Mouse (Mus musculus): ENCODE measurements at regions not wholly inside any gene's neighbourhood (a gene's known extent, or its start where the extent isn't known, plus 50 kb on each side); places are given as distances from the start of the nearest gene placed in this dataset.
A peak's percentile ranks its signal among the peaks of the same experiment; 100 is the strongest.
"Not testable (repeated sequence)": the region's sequence is repeated elsewhere in the genome, so short reads cannot be mapped to it uniquely, and the experiment has no call there.

DNA sequence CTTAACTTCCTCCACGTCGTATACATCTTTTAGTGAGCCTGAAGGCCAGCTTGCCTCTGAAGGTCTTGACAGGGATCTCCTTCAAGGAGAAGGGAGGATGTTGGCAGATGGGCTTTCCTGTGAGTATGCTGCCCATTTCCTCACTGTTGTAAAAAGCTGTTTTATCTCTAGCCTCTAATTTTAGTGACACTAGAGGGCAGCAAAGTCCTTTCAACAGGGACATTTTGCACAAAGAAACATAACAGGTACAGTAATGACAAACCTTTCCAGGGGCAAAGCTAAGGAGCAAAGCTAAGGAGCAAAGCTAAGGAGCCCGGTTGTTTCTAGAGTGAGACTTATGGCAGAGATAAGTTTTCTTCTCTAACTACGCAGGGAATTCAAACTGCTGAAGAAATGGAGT lies 59.0 kb upstream of the Kbtbd8 start:
- DNase-seq (ENCODE audit: low spot score): peak; percentile 82

DNA sequence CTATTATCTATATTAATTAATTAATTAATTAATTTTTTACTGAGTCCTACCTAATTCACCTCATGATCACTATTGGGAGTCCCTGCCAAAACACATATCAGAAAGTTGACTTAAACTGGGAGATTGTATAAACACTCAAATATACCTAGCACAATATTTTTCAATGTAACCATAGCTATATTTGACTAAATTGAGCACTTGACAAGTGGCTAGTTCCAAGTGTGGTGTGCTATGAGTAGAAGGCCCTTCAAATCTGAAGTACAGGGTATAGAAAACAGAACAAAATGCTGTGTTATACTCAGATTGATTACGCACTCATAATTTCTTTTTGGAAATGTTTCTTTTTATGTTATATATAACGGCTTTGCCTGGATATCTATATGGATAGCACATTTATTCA lies 60.8 kb upstream of the Kbtbd8 start:
- no peak for DNase-seq (ENCODE audit: low spot score)

DNA sequence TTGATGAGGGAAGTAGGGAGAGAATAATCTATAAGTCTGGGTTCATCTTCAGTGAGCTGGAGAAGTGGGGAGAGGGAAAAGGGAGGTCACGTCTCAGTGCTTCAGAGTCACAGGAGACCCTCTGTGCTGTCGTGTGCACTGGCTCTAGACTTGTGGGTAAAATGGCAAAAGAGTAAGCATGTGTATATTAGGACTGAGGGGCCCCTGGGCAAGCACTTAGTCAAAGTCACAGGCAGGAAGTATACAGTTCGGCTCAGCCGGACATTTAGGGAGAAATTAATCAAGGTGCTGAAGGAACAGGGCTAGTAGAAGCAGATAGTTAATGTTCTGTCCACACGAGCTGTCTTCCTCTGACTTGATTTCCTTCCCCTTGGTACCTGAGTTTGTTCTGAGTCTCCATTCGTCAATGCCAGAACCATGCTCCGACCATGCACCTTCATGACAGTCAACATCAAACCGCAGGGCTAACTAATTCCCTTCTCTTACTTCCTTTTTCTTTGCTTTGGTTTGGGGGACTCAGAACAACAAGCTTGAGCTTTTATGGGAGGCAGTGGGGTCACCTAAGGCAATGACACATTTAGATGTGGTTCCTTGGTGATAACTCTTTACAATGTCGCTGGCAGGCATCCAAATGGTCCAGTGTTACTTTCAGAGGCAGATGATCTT lies 63.2 kb upstream of the Kbtbd8 start:
- DNase-seq (ENCODE audit: low spot score): no peak

DNA sequence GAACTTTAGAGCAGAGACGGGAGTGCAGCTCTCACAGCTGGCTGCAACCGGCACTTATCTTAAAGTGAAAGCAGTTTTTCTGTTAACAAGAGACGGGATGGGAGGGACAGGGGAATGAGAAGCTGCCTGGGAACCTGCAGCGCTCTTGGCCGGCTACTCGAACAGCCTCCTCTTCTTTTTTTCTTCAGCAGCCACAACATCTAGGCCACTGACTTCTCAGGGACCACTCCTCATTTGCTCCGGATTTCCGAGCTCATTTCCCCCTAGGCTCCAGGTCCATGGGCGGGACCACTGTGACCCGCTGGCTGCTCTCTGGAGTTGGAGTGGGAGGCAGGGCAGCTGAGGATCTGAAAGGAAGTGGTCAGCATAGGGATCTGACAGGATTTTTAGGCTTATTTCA lies 75.7 kb upstream of the Kbtbd8 start:
- DNase-seq (ENCODE audit: low spot score): not testable (repeated sequence)

DNA sequence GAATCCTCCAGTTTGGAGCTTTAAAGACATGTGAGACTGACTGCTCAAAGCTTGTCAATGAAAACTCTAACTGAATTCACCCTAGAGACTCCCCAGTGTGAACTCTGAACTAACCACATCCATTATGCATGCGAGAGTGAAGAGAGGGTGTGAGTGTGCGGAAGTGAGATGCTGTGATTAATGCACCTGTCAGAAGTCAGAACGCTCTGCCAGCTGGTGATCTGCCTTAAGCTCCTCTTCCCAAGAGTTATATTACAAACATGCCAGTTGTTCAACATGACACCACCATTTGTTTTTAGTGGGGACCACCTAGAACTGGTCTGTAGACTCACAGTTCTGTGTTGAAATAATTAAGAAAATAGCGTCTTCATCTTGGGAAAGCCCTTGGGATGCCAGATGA lies 92.8 kb upstream of the Kbtbd8 start:
- DNase-seq (ENCODE audit: low spot score): peak; percentile 30

DNA sequence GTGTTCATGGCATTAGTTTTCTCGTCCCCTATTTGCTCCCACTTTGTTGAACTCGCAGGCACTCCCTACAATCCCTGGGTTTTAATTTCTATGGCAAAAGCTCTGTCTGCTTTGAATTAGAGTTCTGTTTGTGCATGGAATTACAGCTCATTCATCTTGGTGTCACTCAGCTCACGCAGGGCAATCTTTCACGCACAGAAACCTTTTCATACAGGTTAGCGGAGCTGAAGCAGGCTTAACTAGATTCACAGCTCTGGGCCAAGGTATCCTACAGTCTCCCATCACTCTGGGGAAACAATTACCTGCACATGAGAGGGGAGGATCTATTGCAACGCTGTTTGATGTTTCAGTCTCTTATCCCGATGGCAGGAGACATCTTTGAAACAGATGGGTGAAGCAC lies 95.3 kb upstream of the Kbtbd8 start:
- no peak for DNase-seq (ENCODE audit: low spot score)

DNA sequence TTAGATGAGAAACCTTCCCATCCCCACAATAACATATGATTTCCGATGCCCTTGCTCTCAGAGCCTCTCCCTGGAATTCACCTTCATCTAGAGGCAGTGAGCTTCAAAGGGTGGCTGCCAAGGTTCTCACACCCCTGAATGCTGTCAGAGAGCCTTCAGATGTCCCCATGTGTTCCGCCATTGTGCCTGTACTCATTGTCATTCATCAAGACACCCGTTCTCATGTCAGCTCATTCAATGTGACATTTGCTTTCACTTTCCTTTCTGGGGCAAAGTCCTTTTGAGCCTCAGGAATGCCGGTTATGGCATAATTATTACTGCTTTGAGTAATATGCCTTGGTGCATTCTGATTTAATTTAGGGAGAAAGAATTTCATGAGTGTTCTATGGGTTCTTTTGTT lies 99.1 kb upstream of the Kbtbd8 start:
- DNase-seq (ENCODE audit: low spot score): peak; percentile 72

DNA sequence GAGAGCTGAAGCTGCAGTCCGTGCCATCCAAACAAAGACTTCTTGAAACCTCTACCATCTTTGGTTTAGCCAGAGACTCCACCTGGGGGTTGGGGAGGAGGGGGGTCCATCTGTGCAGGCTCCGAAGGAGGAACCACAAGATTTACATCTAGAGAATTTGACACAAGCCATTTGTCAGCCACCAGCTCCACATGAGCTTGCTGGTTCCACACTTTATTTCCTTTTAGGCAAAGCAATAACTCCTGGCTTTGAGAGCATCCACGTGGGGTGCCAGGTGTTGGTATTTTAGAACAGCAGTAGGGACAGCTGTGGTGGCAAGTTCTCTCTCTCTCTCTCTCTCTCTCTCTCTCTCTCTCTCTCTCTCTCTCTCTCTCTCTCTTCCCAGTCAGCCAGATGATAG lies 99.6 kb upstream of the Kbtbd8 start:
- peak; percentile 42 for DNase-seq (ENCODE audit: low spot score)

DNA sequence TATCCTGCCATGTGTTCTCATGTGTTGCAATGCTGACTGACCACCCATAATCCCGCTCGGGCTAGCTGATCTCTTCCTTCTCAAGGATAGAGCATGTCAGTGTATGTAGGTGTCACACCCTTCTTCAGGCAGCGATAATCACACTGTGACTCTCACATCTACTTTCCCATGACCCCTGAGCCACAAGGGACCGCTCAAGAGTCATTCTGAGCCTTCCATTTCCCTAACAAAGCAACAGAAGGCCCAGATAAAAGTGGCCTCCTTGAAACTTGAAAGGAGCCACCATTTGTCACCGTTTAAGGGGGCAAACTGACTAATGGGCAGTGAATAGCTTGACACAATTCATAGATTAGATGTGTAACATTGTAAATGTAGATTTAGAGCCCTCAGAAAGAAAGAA lies 103.9 kb upstream of the Kbtbd8 start:
- no peak for DNase-seq (ENCODE audit: low spot score)

DNA sequence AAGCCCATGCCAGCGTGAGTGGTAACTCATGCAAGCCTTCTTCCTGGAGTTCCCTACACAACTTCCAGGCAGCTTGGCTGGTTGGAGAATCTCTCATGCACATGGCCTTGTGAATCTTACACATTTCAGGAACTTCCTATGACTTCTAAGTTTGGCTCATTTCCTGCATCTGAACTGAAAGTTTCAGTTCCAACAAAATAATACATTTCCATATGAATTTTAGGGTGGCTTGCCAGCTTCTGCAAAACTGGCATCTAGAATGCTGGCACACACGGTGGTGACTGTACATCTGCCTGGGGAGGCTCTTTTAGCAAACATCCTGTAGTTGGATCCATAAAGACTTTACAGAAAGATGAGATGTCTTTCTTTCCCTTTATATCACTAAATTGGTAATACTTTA lies 110.6 kb upstream of the Kbtbd8 start:
- no peak for DNase-seq (ENCODE audit: low spot score)

DNA sequence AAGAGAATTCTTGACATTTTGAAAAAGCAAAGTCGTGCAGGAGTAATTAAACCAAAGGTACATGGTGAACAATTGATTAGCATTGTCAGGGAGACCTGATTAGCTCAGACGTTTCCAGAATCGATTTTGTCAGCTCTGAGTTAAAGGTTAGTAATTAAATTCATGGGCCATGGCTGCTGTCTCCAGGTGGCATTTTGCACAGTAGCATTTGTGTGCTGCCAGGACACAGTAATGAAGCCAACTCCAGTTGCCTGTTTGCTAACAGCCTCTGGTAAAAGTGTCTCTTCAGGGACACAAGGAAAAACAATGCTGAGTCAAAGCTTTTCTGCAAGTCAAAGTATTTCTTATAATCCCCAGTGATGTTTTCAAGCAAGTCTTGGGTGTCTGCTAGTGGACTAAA lies 113.3 kb upstream of the Kbtbd8 start:
- no peak for DNase-seq (ENCODE audit: low spot score)

DNA sequence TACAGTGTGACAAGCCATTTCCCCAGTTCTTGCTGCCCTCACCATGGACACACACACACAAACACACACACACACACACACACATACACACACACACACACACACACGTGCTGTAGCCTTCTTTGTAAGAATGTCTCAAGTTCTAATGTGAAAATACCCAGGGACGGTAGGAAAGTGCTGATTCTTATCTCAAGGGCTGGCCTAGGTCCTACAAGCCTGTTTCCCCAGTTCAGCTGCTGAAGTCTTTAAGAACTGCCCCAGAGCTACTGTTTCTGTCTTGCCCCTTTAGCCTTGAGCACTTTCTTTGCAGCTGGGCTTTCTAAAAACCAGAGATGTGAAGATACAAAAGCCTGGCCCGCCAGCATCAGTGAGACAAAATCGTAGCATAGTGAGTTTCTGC lies 117.5 kb upstream of the Kbtbd8 start:
- DNase-seq (ENCODE audit: low spot score): no peak

DNA sequence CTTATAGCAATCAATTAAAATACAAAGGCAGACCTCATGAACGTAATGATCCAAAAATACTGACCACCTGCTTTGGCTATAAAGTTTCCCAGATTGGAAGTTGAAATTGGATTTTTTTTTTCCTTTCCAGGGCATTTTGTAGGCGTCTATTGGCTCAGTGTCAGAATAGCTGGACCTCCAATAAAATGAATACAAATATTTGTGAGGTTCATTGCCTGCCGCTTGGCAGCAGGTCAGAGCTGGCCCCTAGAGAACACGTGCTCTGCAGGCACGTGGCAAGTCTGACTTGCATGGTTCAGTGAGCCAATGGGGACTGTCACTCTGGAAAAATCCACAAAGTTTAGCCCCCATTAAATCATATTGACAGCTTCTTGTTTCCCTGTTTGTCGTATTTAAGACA lies 118.0 kb upstream of the Kbtbd8 start:
- peak; percentile 25 for DNase-seq (ENCODE audit: low spot score)

DNA sequence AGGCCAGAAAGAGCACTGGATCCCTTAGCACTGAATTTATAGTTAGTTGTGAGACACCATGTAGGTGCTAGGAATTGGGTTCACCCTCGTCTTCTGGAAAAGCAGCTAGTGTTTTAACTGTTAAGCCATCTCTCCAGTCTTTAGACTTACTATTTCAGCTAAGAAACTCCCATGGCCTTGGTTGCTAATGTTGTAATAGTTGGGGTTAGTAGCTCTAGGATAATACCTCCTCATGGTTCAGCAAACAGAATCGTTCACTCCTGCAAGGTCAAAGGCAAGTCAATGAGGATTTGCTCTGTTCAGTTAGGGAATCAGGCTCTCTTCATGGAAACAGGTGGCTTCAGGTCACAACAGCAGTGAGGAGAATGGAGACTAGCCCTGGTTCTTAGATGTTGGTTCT lies 118.7 kb upstream of the Kbtbd8 start:
- DNase-seq (ENCODE audit: low spot score): no peak

DNA sequence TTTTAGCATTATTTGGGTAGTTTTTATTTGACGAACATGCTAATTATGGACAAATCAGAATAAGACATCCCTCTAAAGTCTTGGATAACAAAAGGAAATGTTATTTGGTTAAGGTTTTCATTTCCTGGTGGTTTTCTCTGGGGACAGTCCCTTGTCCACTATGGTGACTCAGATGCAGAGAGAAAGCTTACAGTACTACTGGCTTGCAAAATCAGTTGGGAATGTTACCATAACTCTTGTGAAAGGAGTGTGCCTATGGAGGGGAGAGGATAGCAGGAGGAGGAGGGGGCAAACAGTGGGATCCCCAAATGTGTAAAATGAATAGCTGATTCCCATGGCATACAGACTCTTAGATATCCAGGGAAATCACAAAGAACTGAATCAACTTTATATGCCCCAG lies 122.7 kb upstream of the Kbtbd8 start:
- no peak for DNase-seq (ENCODE audit: low spot score)

DNA sequence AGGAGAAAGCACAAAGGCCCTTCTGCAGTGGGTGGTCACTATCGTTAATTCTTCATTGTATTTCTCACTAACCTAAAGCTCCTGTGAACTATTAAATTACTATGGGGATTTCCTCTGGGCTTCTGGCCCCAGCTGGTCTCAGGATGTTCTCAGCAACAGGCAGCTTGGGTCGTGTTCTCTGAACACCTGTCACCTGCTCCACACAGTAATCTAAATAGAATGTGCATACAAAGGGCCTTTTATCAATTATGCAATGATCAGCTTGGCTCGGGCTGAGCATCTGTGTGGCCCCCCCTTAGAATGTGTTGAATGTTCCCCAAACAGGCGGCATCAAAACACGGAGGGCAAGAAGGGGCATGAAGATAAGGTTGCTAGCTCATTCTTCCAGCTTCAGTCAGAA lies 129.6 kb upstream of the Kbtbd8 start:
- peak; percentile 19 for DNase-seq (ENCODE audit: low spot score)

DNA sequence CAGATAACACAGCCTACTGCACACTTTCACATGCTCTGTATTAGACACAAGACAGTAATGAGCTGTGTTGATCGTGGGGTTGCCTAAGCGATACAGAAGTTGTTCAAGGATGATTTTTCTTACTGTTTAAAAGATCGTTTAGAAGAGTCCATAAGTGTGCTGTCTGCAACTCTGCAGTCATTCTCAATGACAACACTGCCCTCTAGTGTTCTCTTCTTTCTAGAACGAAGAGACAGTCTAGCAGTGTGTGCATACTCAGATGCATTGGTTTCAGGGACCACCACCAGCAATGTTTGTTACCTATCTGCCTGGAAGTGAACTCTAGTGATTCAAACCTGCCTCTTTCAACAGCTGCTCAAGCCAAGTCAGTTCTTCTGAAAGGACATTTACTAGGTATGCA lies 130.7 kb upstream of the Kbtbd8 start:
- peak; percentile 90 for DNase-seq (ENCODE audit: low spot score)

DNA sequence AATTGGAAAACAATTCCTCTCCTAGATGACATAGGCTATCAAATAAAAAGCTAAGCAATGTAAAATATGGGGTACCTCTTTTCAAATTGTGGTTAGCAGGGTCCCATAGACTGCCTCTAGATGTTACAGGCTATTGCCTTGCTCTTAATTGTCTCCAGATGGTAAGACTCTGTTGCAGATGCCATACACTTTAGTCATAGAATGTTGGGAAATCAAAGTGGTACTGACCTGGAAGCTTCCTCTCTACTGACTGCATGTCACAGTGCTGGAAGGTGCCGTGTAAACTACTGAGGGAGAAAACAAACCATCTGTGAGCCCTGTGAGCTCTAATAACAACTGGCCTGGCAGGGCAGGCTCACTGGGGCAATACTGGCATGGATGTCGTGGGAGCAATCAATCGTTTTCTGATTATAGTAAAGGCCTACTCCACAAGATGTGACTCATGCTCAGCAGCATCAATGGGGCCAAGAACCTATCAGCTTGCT lies 132.6 kb upstream of the Kbtbd8 start:
- DNase-seq (ENCODE audit: low spot score): no peak

DNA sequence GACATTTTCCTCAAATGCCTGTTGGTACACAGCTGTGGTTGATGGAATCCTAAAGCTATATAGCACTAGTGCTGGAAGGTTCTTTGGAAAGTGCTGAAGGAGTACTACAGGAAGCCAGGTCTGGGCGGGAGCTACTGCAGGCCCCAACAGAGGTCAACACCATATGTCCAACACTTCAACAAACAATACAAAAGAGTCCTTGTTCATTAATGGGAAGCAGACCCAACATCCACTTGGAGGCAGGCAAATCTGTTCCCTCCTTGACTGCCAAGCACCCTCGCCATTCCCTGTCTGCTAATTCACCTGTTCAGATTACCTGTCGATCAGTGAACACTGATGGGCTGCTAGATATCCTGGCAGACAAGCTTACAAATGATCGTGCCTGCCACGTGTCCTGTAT lies 148.4 kb upstream of the Kbtbd8 start:
- no peak for DNase-seq (ENCODE audit: low spot score)

DNA sequence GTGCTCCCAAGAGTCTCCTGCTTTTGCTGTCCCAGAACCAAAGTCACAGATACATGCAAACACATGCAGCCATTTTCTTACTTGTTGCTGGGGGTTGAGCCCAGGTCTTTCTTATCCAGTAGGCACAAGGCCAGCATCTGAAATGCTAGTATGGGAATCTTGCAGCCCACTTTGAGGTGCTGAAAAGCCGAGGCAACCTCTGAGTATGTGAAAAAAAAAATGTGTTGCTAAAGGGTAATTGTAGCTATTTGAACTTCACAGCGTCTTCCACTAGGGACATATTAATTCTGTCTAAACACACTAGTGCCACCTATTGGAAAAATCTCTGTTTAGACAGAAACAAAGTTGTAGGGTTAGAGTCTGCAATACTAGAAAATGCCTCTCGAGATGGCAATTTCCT lies 150.1 kb upstream of the Kbtbd8 start:
- DNase-seq (ENCODE audit: low spot score): peak; percentile 86

DNA sequence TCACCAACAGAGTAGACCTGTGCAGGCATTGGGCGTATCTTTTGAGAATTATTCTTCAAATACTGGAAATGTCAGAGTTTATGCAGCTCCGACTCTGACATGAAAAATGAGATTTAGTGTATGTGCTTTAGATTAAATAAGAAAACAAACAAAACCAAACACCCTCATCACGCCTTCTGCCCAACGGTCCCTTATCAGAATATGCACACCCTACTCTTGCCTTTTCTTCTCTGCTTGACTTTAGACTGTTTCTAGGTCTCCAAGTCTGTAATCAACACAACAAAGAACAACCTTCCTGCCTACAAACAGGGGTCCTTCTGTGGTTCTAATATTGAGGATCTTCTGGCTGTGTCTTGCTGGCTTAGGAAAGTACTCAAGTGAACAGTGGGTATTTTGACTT lies 153.8 kb upstream of the Kbtbd8 start:
- no peak for DNase-seq (ENCODE audit: low spot score)

DNA sequence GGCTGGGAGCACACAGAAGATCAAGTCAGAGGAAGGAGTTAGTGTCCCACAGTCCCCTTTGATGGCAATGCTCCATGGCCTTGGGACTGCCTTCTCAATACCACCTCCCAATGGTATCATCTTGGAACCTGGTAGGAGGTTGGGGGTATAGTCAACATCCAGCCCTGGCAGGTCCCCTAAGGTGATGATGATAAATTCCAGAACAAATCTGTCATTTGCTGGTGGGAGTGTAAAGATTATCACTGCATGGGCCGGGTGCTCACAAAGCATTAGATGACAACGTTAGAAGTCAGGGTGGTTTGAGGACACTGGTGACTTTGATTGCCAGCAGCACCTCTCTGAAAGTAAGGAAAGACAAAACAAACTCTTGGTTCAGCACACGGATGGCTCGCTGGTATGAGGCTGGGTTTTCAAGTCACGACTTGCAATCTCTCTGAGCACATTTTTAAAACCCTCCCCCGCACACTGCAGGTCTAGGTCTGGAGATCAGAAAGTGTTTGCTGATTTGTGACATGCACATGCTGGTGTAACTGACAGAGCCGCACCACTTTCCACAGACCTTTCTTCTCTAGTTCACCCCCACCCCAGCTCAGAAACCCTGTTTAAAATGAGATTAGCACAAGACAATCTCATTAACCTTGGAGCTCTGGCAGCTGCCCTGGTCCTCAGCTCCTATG lies 154.5 kb upstream of the Kbtbd8 start:
- DNase-seq (ENCODE audit: low spot score): peak; percentile 16

DNA sequence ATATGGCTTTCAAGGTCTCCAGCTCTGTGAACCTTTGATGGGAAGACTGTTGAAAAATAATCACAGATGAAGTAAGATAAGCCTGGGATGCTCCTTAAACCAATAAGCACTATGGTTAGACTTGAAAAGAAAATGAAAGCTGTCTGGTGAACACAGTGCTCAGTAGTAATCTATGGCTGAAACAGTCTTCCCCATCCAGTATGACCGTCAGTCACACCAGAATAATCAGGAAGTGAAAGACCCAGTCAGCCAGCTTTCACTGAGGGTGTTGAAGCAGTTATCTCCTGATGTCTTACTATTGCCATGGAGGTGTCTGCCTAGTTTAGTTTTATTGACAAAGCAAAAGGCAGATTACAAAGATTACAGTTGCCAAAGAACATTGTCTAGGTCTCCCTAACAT lies 155.2 kb upstream of the Kbtbd8 start:
- no peak for DNase-seq (ENCODE audit: low spot score)

DNA sequence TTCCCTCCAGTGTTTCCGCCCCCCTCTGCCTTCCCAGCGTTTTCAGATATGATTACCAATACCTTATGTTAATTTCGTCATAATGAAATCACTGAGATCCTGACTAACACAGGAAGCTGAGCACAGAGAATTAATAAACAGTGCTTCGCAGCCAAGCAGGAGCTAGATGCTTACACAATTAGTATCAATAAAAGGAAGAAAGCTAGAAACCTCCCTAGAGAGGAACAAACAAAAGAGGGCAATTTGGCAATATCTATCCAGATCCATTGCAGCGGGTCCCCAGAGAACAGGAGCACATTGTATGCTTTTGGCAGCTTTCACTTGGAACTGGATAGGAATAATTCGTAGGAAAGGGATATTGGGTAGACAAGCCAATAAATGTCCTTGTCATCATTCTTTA lies 159.1 kb upstream of the Kbtbd8 start:
- no peak for DNase-seq (ENCODE audit: low spot score)
